Mouse (Mus musculus): Measurements from ENCODE around the gene Hic2. TPM values are rescaled to one million over a fixed set of nuclear protein-coding genes. Genes with fewer than 3 reads are reported as not detected.
A peak's percentile ranks its signal among the peaks of the same experiment; 100 is the strongest.

The Hic2 gene
- polyA plus RNA-seq, 1 experiment from 2014 or later = 11.3 TPM

GRCm38 (mm10) chr16:17208389-17209361, 24.7 kb upstream of the Hic2 start, which contains the start of gene Rimbp3:
Gene Rimbp3, plus strand, starts transcription at chr16:17208603.
- WGBS = under 1% methylated on average over 85 of the region's 85 CpGs
- DNase-seq (ENCODE audit: low spot score) (peak; percentile 95), ATAC-seq (replicated peaks; ENCODE audit: low FRiP score) (peak; percentile 89)

GRCm38 (mm10) chr16:17209404-17209960, 23.9 kb upstream of the Hic2 start:
- Histone ChIP-seq H3K27ac (ENCODE audit: low read depth, low read length) (peak overlapping the region; percentile 62), H3K27me3 (ENCODE audit: control insufficient read depth, insufficient read depth, low read length) (peaks cover 9% of the 10 kb centered on the region), H3K4me2 (ENCODE audit: low read depth, low read length, severe bottlenecking) (peak overlapping the region; percentile 86), H3K4me3 (ENCODE audit: low read depth, low read length) (peak overlapping the region; percentile 55), H3K9me3 (ENCODE audit: control insufficient read depth, low read length) (no peaks in the 10 kb centered on the region), H3K36me3 (ENCODE audit: control insufficient read depth, insufficient read depth, low read length) (no peaks in the 10 kb centered on the region; the same call in 1 of the 2 replicates), H3K9ac (ENCODE audit: low read length) (peak overlapping the region; percentile 66), H3K4me1 (replicated peaks; ENCODE audit: control insufficient read depth, insufficient read depth, low read length) (peaks cover 10% of the 10 kb centered on the region; the same call in 1 of the 2 replicates)
- DNase-seq (ENCODE audit: low spot score) = peak; percentile 74
- ATAC-seq (replicated peaks; ENCODE audit: low FRiP score) = peak; percentile 16; the same call in 1 of the 2 replicates
- WGBS = 2% methylated on average over 37 of the region's 37 CpGs

More at GRCm38 (mm10) chr16:17208389-17209361, 24.7 kb upstream of the Hic2 start, which contains the start of gene Rimbp3:
- H3K4me2 ChIP-seq (ENCODE audit: low read depth, low read length, severe bottlenecking) = peak within 1 kb of the TSS; percentile 86
- peaks cover 10% of the 10 kb centered on the region; the same call in 1 of the 2 replicates for H3K4me1 ChIP-seq (replicated peaks; ENCODE audit: control insufficient read depth, insufficient read depth, low read length)
- H3K27me3 ChIP-seq (ENCODE audit: control insufficient read depth, insufficient read depth, low read length) = peaks cover 9% of the 10 kb centered on the region
- no peaks in the 10 kb centered on the region; the same call in 1 of the 2 replicates for H3K36me3 ChIP-seq (ENCODE audit: control insufficient read depth, insufficient read depth, low read length)
- peak within 1 kb of the TSS; percentile 55 for H3K4me3 ChIP-seq (ENCODE audit: low read depth, low read length)
- H3K27ac ChIP-seq (ENCODE audit: low read depth, low read length) = peak within 1 kb of the TSS; percentile 62
- H3K9me3 ChIP-seq (ENCODE audit: control insufficient read depth, low read length) = no peaks in the 10 kb centered on the region
- H3K9ac ChIP-seq (ENCODE audit: low read length) = peak within 1 kb of the TSS; percentile 66

GRCm38 (mm10) chr16:17209981-17210838, 23.2 kb upstream of the Hic2 start:
- H3K9ac ChIP-seq (ENCODE audit: low read length) = peak overlapping the region; percentile 66
- peak overlapping the region; percentile 86 for H3K4me2 ChIP-seq (ENCODE audit: low read depth, low read length, severe bottlenecking)
- 9% methylated on average over 48 of the region's 48 CpGs for WGBS
- ATAC-seq (replicated peaks; ENCODE audit: low FRiP score) (peak; percentile 75), DNase-seq (ENCODE audit: low spot score) (peak; percentile 94)
- peak overlapping the region; percentile 55 for H3K4me3 ChIP-seq (ENCODE audit: low read depth, low read length)
- H3K27ac ChIP-seq (ENCODE audit: low read depth, low read length) = no peak overlapping the region
- peaks cover 10% of the 10 kb centered on the region; the same call in 1 of the 2 replicates for H3K4me1 ChIP-seq (replicated peaks; ENCODE audit: control insufficient read depth, insufficient read depth, low read length)
- peaks cover 9% of the 10 kb centered on the region for H3K27me3 ChIP-seq (ENCODE audit: control insufficient read depth, insufficient read depth, low read length)
- H3K9me3 ChIP-seq (ENCODE audit: control insufficient read depth, low read length) = no peaks in the 10 kb centered on the region
- no peaks in the 10 kb centered on the region; the same call in 1 of the 2 replicates for H3K36me3 ChIP-seq (ENCODE audit: control insufficient read depth, insufficient read depth, low read length)

- WGBS = 66% methylated on average over 8 of the region's 8 CpGs
- no peak for DNase-seq (ENCODE audit: low spot score)
- Histone ChIP-seq H3K9ac (ENCODE audit: low read length) (no peak overlapping the region), H3K36me3 (ENCODE audit: control insufficient read depth, insufficient read depth, low read length) (no peaks in the 10 kb centered on the region; the same call in 1 of the 2 replicates), H3K4me3 (ENCODE audit: low read depth, low read length) (no peak overlapping the region), H3K27me3 (ENCODE audit: control insufficient read depth, insufficient read depth, low read length) (no peaks in the 10 kb centered on the region), H3K4me1 (replicated peaks; ENCODE audit: control insufficient read depth, insufficient read depth, low read length) (no peaks in the 10 kb centered on the region), H3K9me3 (ENCODE audit: control insufficient read depth, low read length) (no peaks in the 10 kb centered on the region; the same call in 1 of the 2 replicates), H3K4me2 (ENCODE audit: low read depth, low read length, severe bottlenecking) (no peak overlapping the region), H3K27ac (ENCODE audit: low read depth, low read length) (no peak overlapping the region)
- ATAC-seq (replicated peaks; ENCODE audit: low FRiP score) = no peak
Measured at GRCm38 (mm10) chr16:17216934-17217633, 16.3 kb upstream of the Hic2 start.

GRCm38 (mm10) chr16:17220127-17220733, 13.1 kb upstream of the Hic2 start:
- H3K4me1 ChIP-seq (replicated peaks; ENCODE audit: control insufficient read depth, insufficient read depth, low read length) = no peaks in the 10 kb centered on the region
- H3K27ac ChIP-seq (ENCODE audit: low read depth, low read length) = no peak overlapping the region
- DNase-seq (ENCODE audit: low spot score) (no peak), ATAC-seq (replicated peaks; ENCODE audit: low FRiP score) (no peak)
- WGBS = 37% methylated on average over 7 of the region's 7 CpGs
- no peaks in the 10 kb centered on the region for H3K36me3 ChIP-seq (ENCODE audit: control insufficient read depth, insufficient read depth, low read length)
- no peak overlapping the region for H3K9ac ChIP-seq (ENCODE audit: low read length)
- no peak overlapping the region for H3K4me2 ChIP-seq (ENCODE audit: low read depth, low read length, severe bottlenecking)
- no peak overlapping the region for H3K4me3 ChIP-seq (ENCODE audit: low read depth, low read length)
- no peaks in the 10 kb centered on the region for H3K27me3 ChIP-seq (ENCODE audit: control insufficient read depth, insufficient read depth, low read length)
- no peaks in the 10 kb centered on the region; the same call in 1 of the 2 replicates for H3K9me3 ChIP-seq (ENCODE audit: control insufficient read depth, low read length)

GRCm38 (mm10) chr16:17222197-17222596, 11.2 kb upstream of the Hic2 start:
- H3K9me3 ChIP-seq (ENCODE audit: control insufficient read depth, low read length) = no peaks in the 10 kb centered on the region; the same call in 1 of the 2 replicates
- WGBS = 45% methylated on average over 25 of the region's 25 CpGs
- no peaks in the 10 kb centered on the region for H3K4me1 ChIP-seq (replicated peaks; ENCODE audit: control insufficient read depth, insufficient read depth, low read length)
- H3K36me3 ChIP-seq (ENCODE audit: control insufficient read depth, insufficient read depth, low read length) = no peaks in the 10 kb centered on the region
- peak; percentile 100 for ATAC-seq (replicated peaks; ENCODE audit: low FRiP score)
- H3K4me3 ChIP-seq (ENCODE audit: low read depth, low read length) = no peak overlapping the region
- H3K9ac ChIP-seq (ENCODE audit: low read length) = no peak overlapping the region
- H3K27ac ChIP-seq (ENCODE audit: low read depth, low read length) = no peak overlapping the region
- peak; percentile 93 for DNase-seq (ENCODE audit: low spot score)
- H3K27me3 ChIP-seq (ENCODE audit: control insufficient read depth, insufficient read depth, low read length) = no peaks in the 10 kb centered on the region
- H3K4me2 ChIP-seq (ENCODE audit: low read depth, low read length, severe bottlenecking) = no peak overlapping the region

- no peaks in the 10 kb centered on the region for H3K27me3 ChIP-seq (ENCODE audit: control insufficient read depth, insufficient read depth, low read length)
Measured at GRCm38 (mm10) chr16:17225584-17225983, 7.8 kb upstream of the Hic2 start.

More at GRCm38 (mm10) chr16:17225584-17225983, 7.8 kb upstream of the Hic2 start:
- Histone ChIP-seq H3K4me3 (ENCODE audit: low read depth, low read length) (no peak overlapping the region), H3K9me3 (ENCODE audit: control insufficient read depth, low read length) (no peaks in the 10 kb centered on the region; the same call in 1 of the 2 replicates), H3K9ac (ENCODE audit: low read length) (no peak overlapping the region), H3K4me1 (replicated peaks; ENCODE audit: control insufficient read depth, insufficient read depth, low read length) (no peaks in the 10 kb centered on the region), H3K4me2 (ENCODE audit: low read depth, low read length, severe bottlenecking) (no peak overlapping the region), H3K36me3 (ENCODE audit: control insufficient read depth, insufficient read depth, low read length) (no peaks in the 10 kb centered on the region), H3K27ac (ENCODE audit: low read depth, low read length) (no peak overlapping the region)
- ATAC-seq (replicated peaks; ENCODE audit: low FRiP score) (no peak), DNase-seq (ENCODE audit: low spot score) (no peak)
- 94% methylated on average over 5 of the region's 5 CpGs for WGBS

Data from forebrain, embryonic 11.5 days (tissue).